Mouse (Mus musculus) midbrain, embryonic 13.5 days (tissue): Measurements from ENCODE around the gene 4931409K22Rik. TPM values are rescaled to one million over a fixed set of nuclear protein-coding genes. Genes with fewer than 3 reads are reported as not detected.

Experiments used
- ATAC-seq: fragments of 200-750 bp; cut with Nextera tagmentation; 2 replicates; pipeline ENCODE4 v1.8.0; 2017; ENCODE audit warnings: mild to moderate bottlenecking, moderate TSS enrichment, moderate library complexity
- H3K27ac ChIP-seq: fragments of 300-500 bp; sonication (generic); 2 replicates; pipeline ENCODE4 v1.5.1; 2015; ENCODE audit warnings: inconsistent platforms, mild to moderate bottlenecking, moderate library complexity
- H3K27me3 ChIP-seq: fragments of 300-500 bp; sonication (generic); 2 replicates; pipeline ENCODE4 v1.6.1; 2015; ENCODE audit warnings: mild to moderate bottlenecking, inconsistent platforms
- H3K36me3 ChIP-seq: fragments of 300-500 bp; sonication (generic); 2 replicates; pipeline ENCODE4 v1.6.1; 2015; ENCODE audit warnings: mild to moderate bottlenecking, inconsistent platforms
- H3K4me1 ChIP-seq: fragments of 300-500 bp; sonication (generic); replicated peaks from 2 replicates; pipeline ENCODE4 v1.6.1; 2015; ENCODE audit warnings: inconsistent platforms
- H3K4me2 ChIP-seq: fragments of 300-500 bp; sonication (generic); replicated peaks from 2 replicates; pipeline ENCODE4 v1.6.1; 2015; ENCODE audit warnings: moderate library complexity, mild to moderate bottlenecking, inconsistent platforms
- H3K4me3 ChIP-seq: fragments of 300-500 bp; sonication (generic); replicated peaks from 2 replicates; pipeline ENCODE4 v1.5.1; 2015; ENCODE audit warnings: mild to moderate bottlenecking, inconsistent platforms
- H3K9ac ChIP-seq: fragments of 300-500 bp; sonication (generic); replicated peaks from 2 replicates; pipeline ENCODE4 v1.6.1; 2015; ENCODE audit warnings: mild to moderate bottlenecking, inconsistent platforms
- H3K9me3 ChIP-seq: fragments of 300-500 bp; sonication (generic); 2 replicates; pipeline ENCODE4 v1.6.1; 2016; ENCODE audit warnings: mild to moderate bottlenecking, inconsistent platforms
- WGBS: fragments of 180-500 bp; shearing (Covaris S2); methylation state at CpG from one replicate; pipeline ENCODE4 v1.1.7; 2015; 5-methylcytosine and 5-hydroxymethylcytosine counted together
- polyA plus RNA-seq: library from polyadenylated mRNA; unstranded; fragments of >200 nt; fragmentation: Nextera tagmentation; extraction: Ambion mirVana; gene quantifications from 2 replicates; pipeline ENCODE4 v1.2.1, GENCODE M21; 2015

4931409K22Rik gene
- polyA plus RNA-seq, result 0.07 and 0.08 TPM in 2 replicates

GRCm38 (mm10) chr5:24556709-24557108 is at the start of gene 4931409K22Rik:
TSS of gene 4931409K22Rik (minus strand) at chr5:24556809.
- Histone ChIP-seq H3K36me3 (no peaks in the 10 kb centered on the region), H3K27ac (no peak within 1 kb of the TSS), H3K27me3 (no peaks in the 10 kb centered on the region; the same call in 1 of the 2 replicates), H3K9ac (no peak within 1 kb of the TSS), H3K4me3 (no peak within 1 kb of the TSS), H3K4me2 (no peak within 1 kb of the TSS), H3K9me3 (no peaks in the 10 kb centered on the region), H3K4me1 (peaks cover under 1% of the 10 kb centered on the region; the same call in 1 of the 2 replicates)
- 71% methylated on average over 2 of the region's 2 CpGs for WGBS
- no peak for ATAC-seq

DNA sequence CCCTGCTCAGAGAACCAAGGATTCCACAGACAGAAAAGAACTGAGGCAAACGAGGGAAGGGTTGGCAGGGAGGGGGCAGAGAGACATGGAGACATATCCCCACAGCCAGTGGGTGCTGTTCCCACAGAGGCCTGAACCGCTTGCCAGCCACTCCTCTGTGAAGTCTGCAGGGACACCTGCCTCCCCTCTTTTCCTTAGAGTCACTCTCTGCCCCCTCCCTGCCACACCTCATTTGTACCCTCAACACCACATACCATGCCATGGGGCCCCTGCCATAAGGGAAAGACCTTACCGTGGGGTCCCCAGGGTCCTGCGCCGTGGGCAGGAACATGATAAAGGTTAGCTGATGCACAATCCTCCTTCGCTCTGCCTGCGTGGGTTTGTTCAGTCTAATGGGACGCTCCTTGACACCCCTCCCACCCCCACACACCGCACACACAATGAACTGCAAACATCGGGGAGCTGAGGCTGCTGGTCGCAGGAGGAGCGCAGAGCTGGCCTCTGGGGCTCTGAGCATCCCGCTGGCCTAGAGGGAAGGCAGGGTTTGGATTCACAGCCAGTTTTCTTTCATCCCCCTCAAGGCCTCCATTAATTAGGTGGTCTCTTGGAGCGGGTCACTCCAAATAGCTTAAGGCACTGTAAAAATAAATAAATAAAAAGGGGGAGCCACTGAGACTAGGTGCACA is 49.5 kb upstream of the 4931409K22Rik start:
- no peaks in the 10 kb centered on the region for H3K9me3 ChIP-seq
- ATAC-seq, result 0 out of 2 replicates have a peak, but pooled peaks have one; percentile 0
- no peaks in the 10 kb centered on the region for H3K36me3 ChIP-seq
- H3K27ac ChIP-seq, result peak overlapping the region; percentile 100
- H3K4me2 ChIP-seq, result peak overlapping the region; percentile 80
- H3K4me3 ChIP-seq, result peak overlapping the region; percentile 58
- 13% methylated on average over 14 of the region's 14 CpGs for WGBS
- no peaks in the 10 kb centered on the region for H3K27me3 ChIP-seq
- H3K9ac ChIP-seq, result peak overlapping the region; percentile 93
- peaks cover 60% of the 10 kb centered on the region for H3K4me1 ChIP-seq

DNA sequence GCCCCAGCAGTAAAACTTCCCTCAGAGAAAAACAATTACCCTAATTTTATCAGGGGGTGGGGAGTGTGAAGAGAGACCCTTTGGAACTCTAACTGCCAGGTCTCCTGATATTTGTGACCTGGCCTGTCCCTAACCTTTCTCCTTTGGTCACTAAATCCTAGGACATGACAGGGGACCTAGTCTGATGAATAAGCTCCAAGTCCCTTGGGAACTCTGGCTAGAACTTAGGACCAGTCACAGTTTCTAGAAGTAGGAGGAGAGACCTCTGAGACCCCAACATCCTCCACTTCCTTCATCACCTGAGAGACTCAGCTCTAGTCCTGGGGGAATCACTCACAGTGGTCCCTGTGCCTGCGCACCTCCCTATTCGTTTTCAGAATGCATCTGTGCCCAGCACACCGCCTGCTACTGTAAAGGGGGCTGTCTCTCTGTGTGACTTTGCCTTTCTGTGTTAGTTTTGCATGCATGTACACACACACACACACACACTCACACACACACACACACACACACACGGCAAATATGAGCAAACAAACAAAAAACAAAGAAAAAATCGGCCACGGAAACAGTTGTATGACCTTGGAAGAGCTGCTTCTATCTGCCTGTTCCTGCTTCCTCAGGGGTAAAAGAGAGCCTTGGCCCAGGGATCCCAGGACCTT is 48.8 kb upstream of the 4931409K22Rik start:
- Histone ChIP-seq H3K9me3 (no peaks in the 10 kb centered on the region), H3K4me1 (peaks cover 67% of the 10 kb centered on the region), H3K9ac (peak overlapping the region; percentile 93), H3K27me3 (no peaks in the 10 kb centered on the region), H3K4me3 (peak overlapping the region; percentile 58), H3K36me3 (no peaks in the 10 kb centered on the region), H3K27ac (peak overlapping the region; percentile 100), H3K4me2 (peak overlapping the region; percentile 80)
- ATAC-seq, result no peak
- 8% methylated on average over 6 of the region's 6 CpGs for WGBS

GRCm38 (mm10) chr5:24604656-24605100 is 48.1 kb upstream of the 4931409K22Rik start:
- under 1% methylated on average over 35 of the region's 46 CpGs for WGBS
- Histone ChIP-seq H3K9me3 (no peaks in the 10 kb centered on the region), H3K4me3 (peak overlapping the region; percentile 58), H3K27ac (peak overlapping the region; percentile 100), H3K4me1 (peaks cover 75% of the 10 kb centered on the region), H3K27me3 (no peaks in the 10 kb centered on the region), H3K4me2 (peak overlapping the region; percentile 80), H3K36me3 (no peaks in the 10 kb centered on the region), H3K9ac (peak overlapping the region; percentile 93)
- peak; percentile 75 for ATAC-seq

DNA sequence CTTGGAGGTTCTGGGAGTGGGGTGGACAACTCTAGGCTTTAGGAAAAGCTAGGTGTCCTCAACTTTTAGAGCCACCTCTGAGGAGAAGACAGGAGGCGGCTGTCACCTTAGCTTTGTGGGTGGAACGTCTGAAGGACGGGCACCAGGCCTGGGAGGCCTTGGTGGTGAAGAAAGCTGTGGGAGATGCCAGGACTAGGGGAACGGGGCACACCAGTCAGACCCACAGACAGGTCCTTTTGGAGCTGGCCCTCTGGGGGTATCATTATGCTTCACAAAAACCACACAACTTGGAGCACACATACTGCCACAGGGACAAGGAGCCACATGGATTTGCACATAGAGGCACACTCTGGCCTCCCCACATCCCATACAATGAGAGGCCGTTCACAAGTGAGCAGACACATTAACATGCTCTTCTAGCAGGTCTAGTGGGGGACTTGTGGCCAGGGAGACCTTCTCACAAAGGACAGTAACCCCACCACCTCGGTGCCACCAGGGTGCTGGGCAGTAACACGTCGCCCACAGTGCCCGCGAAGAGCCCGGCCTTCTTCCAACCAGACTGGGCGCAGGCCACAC is 47.6 kb upstream of the 4931409K22Rik start:
- peak overlapping the region; percentile 100 for H3K27ac ChIP-seq
- peak overlapping the region; percentile 80 for H3K4me2 ChIP-seq
- peak overlapping the region; percentile 93 for H3K9ac ChIP-seq
- H3K4me3 ChIP-seq, result peak overlapping the region; percentile 58
- no peaks in the 10 kb centered on the region for H3K9me3 ChIP-seq
- H3K27me3 ChIP-seq, result no peaks in the 10 kb centered on the region
- no peak for ATAC-seq
- H3K4me1 ChIP-seq, result peaks cover 80% of the 10 kb centered on the region
- no peaks in the 10 kb centered on the region for H3K36me3 ChIP-seq
- 16% methylated on average over 12 of the region's 12 CpGs for WGBS

DNA sequence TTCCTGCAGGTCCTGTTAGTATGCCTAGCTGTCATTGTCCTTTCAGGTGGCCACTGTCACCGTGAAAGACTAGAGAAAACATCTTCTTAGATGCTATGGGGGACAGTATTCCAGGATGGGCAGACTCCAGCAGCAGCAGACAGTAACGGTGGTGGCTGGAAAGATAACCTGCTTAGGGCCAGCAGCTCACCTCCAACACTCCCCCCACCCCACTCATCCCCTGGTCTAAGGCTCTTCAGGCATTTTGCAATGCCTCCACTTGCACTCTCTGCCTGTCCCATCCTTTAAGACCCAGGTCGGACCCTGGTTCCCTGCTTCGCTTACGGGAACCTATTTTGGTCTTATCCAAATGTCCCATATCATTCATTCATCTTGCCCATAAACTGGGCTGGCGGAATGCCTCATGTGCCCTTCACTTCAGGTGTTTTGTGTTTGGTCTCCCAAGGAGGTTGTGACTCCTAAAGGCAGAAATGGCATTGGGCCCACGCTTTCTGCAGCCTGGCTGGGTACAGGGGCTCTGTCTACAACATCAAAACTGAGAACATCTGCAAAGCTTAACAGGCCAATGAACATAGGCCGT is 46.9 kb upstream of the 4931409K22Rik start:
- no peaks in the 10 kb centered on the region for H3K27me3 ChIP-seq
- no peak for ATAC-seq
- H3K4me1 ChIP-seq, result peaks cover 86% of the 10 kb centered on the region
- no peaks in the 10 kb centered on the region for H3K9me3 ChIP-seq
- H3K27ac ChIP-seq, result peak overlapping the region; percentile 100
- H3K36me3 ChIP-seq, result no peaks in the 10 kb centered on the region
- peak overlapping the region; percentile 80 for H3K4me2 ChIP-seq
- H3K9ac ChIP-seq, result peak overlapping the region; percentile 93
- 59% methylated on average over 8 of the region's 8 CpGs for WGBS
- H3K4me3 ChIP-seq, result peak overlapping the region; percentile 58

- Histone ChIP-seq H3K9me3 (no peaks in the 10 kb centered on the region), H3K4me1 (peaks cover 90% of the 10 kb centered on the region), H3K36me3 (no peaks in the 10 kb centered on the region), H3K9ac (peak overlapping the region; percentile 93), H3K27ac (peak overlapping the region; percentile 100), H3K4me2 (peak overlapping the region; percentile 80), H3K4me3 (peak overlapping the region; percentile 54), H3K27me3 (no peaks in the 10 kb centered on the region)
- ATAC-seq, result peak; percentile 22
- WGBS, result 3% methylated on average over 16 of the region's 16 CpGs
These were observed 46.2 kb upstream of the 4931409K22Rik start for GRCm38 (mm10) chr5:24602751-24603343.

GRCm38 (mm10) chr5:24601911-24602750 is 45.5 kb upstream of the 4931409K22Rik start:
- peak; percentile 21 for ATAC-seq
- under 1% methylated on average over 71 of the region's 73 CpGs for WGBS
- Histone ChIP-seq H3K4me1 (peaks cover 88% of the 10 kb centered on the region), H3K27me3 (no peaks in the 10 kb centered on the region), H3K4me3 (peak overlapping the region; percentile 54), H3K4me2 (peak overlapping the region; percentile 80), H3K9me3 (no peaks in the 10 kb centered on the region), H3K36me3 (no peaks in the 10 kb centered on the region), H3K27ac (peak overlapping the region; percentile 100), H3K9ac (peak overlapping the region; percentile 93)

- H3K4me2 ChIP-seq, result peak overlapping the region; percentile 80
- peak overlapping the region; percentile 100 for H3K27ac ChIP-seq
- H3K27me3 ChIP-seq, result no peaks in the 10 kb centered on the region
- WGBS, result 3% methylated on average over 33 of the region's 33 CpGs
- H3K9me3 ChIP-seq, result no peaks in the 10 kb centered on the region
- peak overlapping the region; percentile 54 for H3K4me3 ChIP-seq
- peak overlapping the region; percentile 93 for H3K9ac ChIP-seq
- ATAC-seq, result no peak
- H3K36me3 ChIP-seq, result no peaks in the 10 kb centered on the region
- peaks cover 88% of the 10 kb centered on the region for H3K4me1 ChIP-seq
These were observed 44.6 kb upstream of the 4931409K22Rik start for GRCm38 (mm10) chr5:24601071-24601835.

DNA sequence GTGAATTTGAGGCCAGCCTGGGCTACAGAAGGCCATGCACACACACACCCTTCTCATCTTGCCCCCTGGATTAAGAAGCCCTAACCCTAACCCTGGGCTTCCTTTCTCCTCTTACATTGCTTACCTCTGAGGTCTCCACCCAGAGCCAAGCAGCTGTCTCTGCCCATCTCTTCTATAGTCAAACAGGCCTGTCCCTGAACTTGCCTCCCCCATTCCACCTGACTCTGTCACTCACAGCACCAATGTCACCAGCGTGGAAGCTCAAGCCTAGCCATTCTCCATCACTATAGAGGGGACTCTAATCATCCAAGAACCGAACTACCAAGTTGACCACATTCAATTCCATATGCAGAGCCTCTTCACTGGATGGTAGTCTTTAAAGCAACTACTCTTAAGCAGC is 43.6 kb upstream of the 4931409K22Rik start:
- no peak overlapping the region for H3K27ac ChIP-seq
- H3K36me3 ChIP-seq, result peaks cover 7% of the 10 kb centered on the region
- H3K4me2 ChIP-seq, result peak overlapping the region; percentile 80
- H3K9ac ChIP-seq, result peak overlapping the region; percentile 93; the same call in 1 of the 2 replicates
- peak overlapping the region; percentile 54 for H3K4me3 ChIP-seq
- WGBS, result 67% methylated on average over 2 of the region's 2 CpGs
- peaks cover 88% of the 10 kb centered on the region for H3K4me1 ChIP-seq
- no peaks in the 10 kb centered on the region for H3K9me3 ChIP-seq
- ATAC-seq, result no peak
- H3K27me3 ChIP-seq, result no peaks in the 10 kb centered on the region
